ENCODE assay signal across 25 mouse cellular contexts in the genomic region with DNA sequence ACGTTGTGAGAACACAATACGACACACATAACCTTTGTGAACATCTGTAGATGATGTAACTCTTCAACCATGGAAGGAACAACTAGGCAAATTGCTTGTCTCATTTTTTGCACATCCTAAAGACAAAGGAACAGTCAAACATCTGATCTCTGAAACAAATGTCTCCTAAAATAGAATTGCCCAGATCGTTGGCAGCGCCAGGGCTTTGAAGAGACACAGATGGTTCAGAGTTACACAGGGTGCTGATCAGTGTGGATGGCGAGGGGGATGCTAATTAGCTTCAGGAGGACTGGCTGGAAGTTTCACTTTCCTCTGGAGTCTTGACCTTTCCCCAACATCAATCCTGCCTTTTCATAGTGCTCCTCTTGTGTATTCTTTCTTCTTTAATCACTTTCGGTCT.
DNase-seq lines count a peak whose midpoint lies in the region; ATAC-seq lines count a peak whose summit lies in the region.
"Had no signal": no experiment of that assay in that cellular context is flagged by ENCODE, and none has a peak within 500 bp of the region (broad histone marks: within the 10 kb centered on the region; RNA-seq: fewer than 3 reads in every experiment).

No protein-coding gene starts in this region.

- DNase-seq in frontal cortex, postnatal 14 days (ENCODE audit: low spot score in 2 of 2) = no peak
- DNase-seq in left cerebral cortex, adult 9 months (ENCODE audit: low spot score in 2 of 2) = peak; percentile 23 to 28
- no peak for DNase-seq in left cerebral cortex, postnatal 36 days (ENCODE audit: low spot score in 2 of 2)
- peak; percentile 85 for DNase-seq in layer of hippocampus, adult 9-11 months
- DNase-seq in urinary bladder, postnatal 10 days (ENCODE audit: low spot score) = no peak
- DNase-seq in adrenal gland, postnatal 10 days = no peak
- DNase-seq: adrenal gland, postnatal 25 days; cerebellum, adult 2 months; cerebellum, postnatal 25 days; heart, postnatal 10 days; kidney, adult 11 months; kidney, postnatal 36 days; liver; lung, adult 2 months; lung, postnatal 14 days; midbrain, embryonic 14.5 days; retina, postnatal 1 day; right cerebral cortex, postnatal 25 days; spleen, adult 18-20 months; thymus, adult 18-20 months; thymus, postnatal 25 days had no signal

- peak; percentile 55 for ATAC-seq in frontal cortex, adult (ENCODE audit: low TSS enrichment)
- ATAC-seq: forebrain, embryonic 13.5 days; inflammation-experienced regulatory T-cells, adult 6 months; Patski had no signal

- intact Hi-C loops in left cerebral cortex, postnatal 36 days (cut with DNase I) = no loop called here

Comparison
In these comparisons a context has a peak if more than half of its experiments do, and no peak if none do; other contexts are left out.
1. DNase-seq: peak in left cerebral cortex, adult 9 months (2 of 2) and layer of hippocampus, adult 9-11 months (single experiment); none in frontal cortex, postnatal 14 days (0 of 2), left cerebral cortex, postnatal 36 days (0 of 2), urinary bladder, postnatal 10 days (single experiment) and adrenal gland, postnatal 10 days (single experiment).